Mouse (Mus musculus): ENCODE measurements around the gene Ciita. TPM values are rescaled to one million over a fixed set of nuclear protein-coding genes. Genes with fewer than 3 reads are reported as not detected.

The Ciita gene
- polyA plus RNA-seq, 1 experiment from 2014 or later: 0.16 TPM

GRCm38 (mm10) chr16:10461178-10461577 lies 18.7 kb upstream of the Ciita start:
- no peak for ATAC-seq (ENCODE audit: low FRiP score, low TSS enrichment)
- 89% methylated on average over 2 of the region's 2 CpGs for WGBS
- Histone ChIP-seq H3K4me3 (ENCODE audit: low read depth, low read length) (no peak overlapping the region), H3K36me3 (ENCODE audit: control insufficient read depth, insufficient read depth, low read length) (no peaks in the 10 kb centered on the region), H3K4me1 (replicated peaks; ENCODE audit: control insufficient read depth, insufficient read depth) (no peaks in the 10 kb centered on the region), H3K9me3 (ENCODE audit: control insufficient read depth, low read length) (no peaks in the 10 kb centered on the region), H3K4me2 (replicated peaks; ENCODE audit: low read depth) (no peak overlapping the region), H3K27me3 (ENCODE audit: control insufficient read depth, insufficient read depth, low read length) (no peaks in the 10 kb centered on the region), H3K27ac (replicated peaks) (no peak overlapping the region), H3K9ac (ENCODE audit: low read length) (no peak overlapping the region)
- DNase-seq (ENCODE audit: low spot score): no peak
- no peak for TF ChIP-seq EP300 (optimal IDR thresholded peaks at IDR 0.05)
- no peak for TF ChIP-seq CTCF (IDR thresholded peaks at IDR 0.05; ENCODE audit: low read depth)

GRCm38 (mm10) chr16:10465011-10465681 lies 14.7 kb upstream of the Ciita start:
- no peaks in the 10 kb centered on the region for H3K36me3 ChIP-seq (ENCODE audit: control insufficient read depth, insufficient read depth, low read length)
- H3K4me1 ChIP-seq (replicated peaks; ENCODE audit: control insufficient read depth, insufficient read depth): no peaks in the 10 kb centered on the region
- no peak overlapping the region for H3K4me3 ChIP-seq (ENCODE audit: low read depth, low read length)
- no peaks in the 10 kb centered on the region for H3K9me3 ChIP-seq (ENCODE audit: control insufficient read depth, low read length)
- H3K27me3 ChIP-seq (ENCODE audit: control insufficient read depth, insufficient read depth, low read length): no peaks in the 10 kb centered on the region
- DNase-seq (ENCODE audit: low spot score) (peak; percentile 30), ATAC-seq (ENCODE audit: low FRiP score, low TSS enrichment) (peak; percentile 79)
- 10% methylated on average over 4 of the region's 4 CpGs for WGBS
- no peak overlapping the region for H3K9ac ChIP-seq (ENCODE audit: low read length)
- H3K27ac ChIP-seq (replicated peaks): no peak overlapping the region
- no peak overlapping the region for H3K4me2 ChIP-seq (replicated peaks; ENCODE audit: low read depth)
- no peak for TF ChIP-seq CTCF (IDR thresholded peaks at IDR 0.05; ENCODE audit: low read depth)
- no peak for TF ChIP-seq EP300 (optimal IDR thresholded peaks at IDR 0.05)

GRCm38 (mm10) chr16:10467391-10468107 lies 12.3 kb upstream of the Ciita start:
- H3K27ac ChIP-seq (replicated peaks): no peak overlapping the region
- no peaks in the 10 kb centered on the region for H3K36me3 ChIP-seq (ENCODE audit: control insufficient read depth, insufficient read depth, low read length)
- H3K9me3 ChIP-seq (ENCODE audit: control insufficient read depth, low read length): no peaks in the 10 kb centered on the region
- WGBS: 40% methylated on average over 10 of the region's 11 CpGs
- DNase-seq (ENCODE audit: low spot score): no peak
- no peak overlapping the region for H3K4me3 ChIP-seq (ENCODE audit: low read depth, low read length)
- H3K9ac ChIP-seq (ENCODE audit: low read length): no peak overlapping the region
- ATAC-seq (ENCODE audit: low FRiP score, low TSS enrichment): no peak
- TF ChIP-seq CTCF (IDR thresholded peaks at IDR 0.05; ENCODE audit: low read depth) (no peak), EP300 (optimal IDR thresholded peaks at IDR 0.05) (no peak)
- no peak overlapping the region for H3K4me2 ChIP-seq (replicated peaks; ENCODE audit: low read depth)
- no peaks in the 10 kb centered on the region for H3K4me1 ChIP-seq (replicated peaks; ENCODE audit: control insufficient read depth, insufficient read depth)
- H3K27me3 ChIP-seq (ENCODE audit: control insufficient read depth, insufficient read depth, low read length): no peaks in the 10 kb centered on the region

GRCm38 (mm10) chr16:10468201-10468600 lies 11.7 kb upstream of the Ciita start:
- Histone ChIP-seq H3K4me2 (replicated peaks; ENCODE audit: low read depth) (no peak overlapping the region), H3K27me3 (ENCODE audit: control insufficient read depth, insufficient read depth, low read length) (no peaks in the 10 kb centered on the region), H3K4me1 (replicated peaks; ENCODE audit: control insufficient read depth, insufficient read depth) (no peaks in the 10 kb centered on the region), H3K4me3 (ENCODE audit: low read depth, low read length) (no peak overlapping the region), H3K36me3 (ENCODE audit: control insufficient read depth, insufficient read depth, low read length) (no peaks in the 10 kb centered on the region), H3K27ac (replicated peaks) (no peak overlapping the region), H3K9ac (ENCODE audit: low read length) (no peak overlapping the region), H3K9me3 (ENCODE audit: control insufficient read depth, low read length) (no peaks in the 10 kb centered on the region)
- DNase-seq (ENCODE audit: low spot score): no peak
- no peak for ATAC-seq (ENCODE audit: low FRiP score, low TSS enrichment)
- WGBS: 83% methylated on average over 1 of the region's 1 CpGs
- TF ChIP-seq CTCF (IDR thresholded peaks at IDR 0.05; ENCODE audit: low read depth) (no peak), EP300 (optimal IDR thresholded peaks at IDR 0.05) (no peak)

GRCm38 (mm10) chr16:10471950-10472349 lies 7.9 kb upstream of the Ciita start:
- H3K27ac ChIP-seq (replicated peaks): no peak overlapping the region
- WGBS: 92% methylated on average over 3 of the region's 3 CpGs
- H3K27me3 ChIP-seq (ENCODE audit: control insufficient read depth, insufficient read depth, low read length): no peaks in the 10 kb centered on the region
- H3K4me3 ChIP-seq (ENCODE audit: low read depth, low read length): no peak overlapping the region
- no peaks in the 10 kb centered on the region for H3K4me1 ChIP-seq (replicated peaks; ENCODE audit: control insufficient read depth, insufficient read depth)
- H3K36me3 ChIP-seq (ENCODE audit: control insufficient read depth, insufficient read depth, low read length): no peaks in the 10 kb centered on the region
- ATAC-seq (ENCODE audit: low FRiP score, low TSS enrichment) (no peak), DNase-seq (ENCODE audit: low spot score) (no peak)
- no peaks in the 10 kb centered on the region for H3K9me3 ChIP-seq (ENCODE audit: control insufficient read depth, low read length)
- TF ChIP-seq EP300 (optimal IDR thresholded peaks at IDR 0.05) (no peak), CTCF (IDR thresholded peaks at IDR 0.05; ENCODE audit: low read depth) (no peak)
- H3K4me2 ChIP-seq (replicated peaks; ENCODE audit: low read depth): no peak overlapping the region
- H3K9ac ChIP-seq (ENCODE audit: low read length): no peak overlapping the region

GRCm38 (mm10) chr16:10474956-10475355 lies 4.9 kb upstream of the Ciita start:
- Histone ChIP-seq H3K27me3 (ENCODE audit: control insufficient read depth, insufficient read depth, low read length) (no peaks in the 10 kb centered on the region), H3K36me3 (ENCODE audit: control insufficient read depth, insufficient read depth, low read length) (no peaks in the 10 kb centered on the region), H3K4me2 (replicated peaks; ENCODE audit: low read depth) (no peak overlapping the region), H3K4me3 (ENCODE audit: low read depth, low read length) (no peak overlapping the region), H3K9me3 (ENCODE audit: control insufficient read depth, low read length) (no peaks in the 10 kb centered on the region), H3K9ac (ENCODE audit: low read length) (no peak overlapping the region), H3K4me1 (replicated peaks; ENCODE audit: control insufficient read depth, insufficient read depth) (no peaks in the 10 kb centered on the region), H3K27ac (replicated peaks) (no peak overlapping the region)
- 27% methylated on average over 3 of the region's 3 CpGs for WGBS
- TF ChIP-seq EP300 (optimal IDR thresholded peaks at IDR 0.05) (no peak), CTCF (IDR thresholded peaks at IDR 0.05; ENCODE audit: low read depth) (no peak)
- ATAC-seq (ENCODE audit: low FRiP score, low TSS enrichment) (no peak), DNase-seq (ENCODE audit: low spot score) (no peak)

Measured in stomach, postnatal 0 days (tissue).